Mouse (Mus musculus): ENCODE measurements around the gene Smc3.

Smc3 gene

DNA sequence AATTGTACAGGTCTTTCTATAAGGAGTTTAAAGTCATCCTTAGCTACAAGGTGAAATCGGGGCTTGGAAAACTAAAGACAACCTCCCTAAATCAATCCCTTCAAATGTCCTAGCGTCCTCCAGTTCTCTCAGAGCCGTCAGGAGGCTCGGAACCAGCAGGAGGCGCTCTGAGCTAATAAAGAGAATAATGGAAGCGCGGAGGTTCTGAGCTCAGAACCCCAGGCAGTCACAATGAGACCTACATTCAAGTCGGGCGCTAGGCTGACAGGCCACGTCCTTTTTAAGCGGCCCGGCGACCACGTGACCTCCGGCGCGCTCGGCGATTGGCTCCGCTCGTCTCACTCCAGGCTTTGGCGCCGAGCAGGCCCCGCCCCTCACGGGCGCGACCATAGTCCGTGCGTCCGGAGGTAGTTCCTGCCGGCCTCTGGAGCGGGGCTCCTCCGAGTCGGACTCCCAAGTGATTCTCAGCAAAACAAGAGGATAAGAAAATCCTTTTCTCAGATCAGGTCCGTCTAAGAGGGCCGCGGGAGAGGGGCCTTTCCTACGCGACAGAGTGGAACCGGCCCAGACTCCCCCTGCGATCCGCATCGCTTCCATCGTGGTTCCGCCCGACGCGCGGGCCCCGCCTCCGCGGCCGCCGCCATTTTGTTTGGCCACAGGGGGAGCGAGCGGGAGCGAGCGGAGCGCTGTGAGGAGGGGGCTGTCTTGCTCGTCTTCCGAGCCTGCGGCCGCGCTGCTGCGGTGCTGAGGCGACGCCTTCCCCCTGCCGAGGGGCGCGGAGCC, at the start of gene Smc3:
Gene Smc3 (plus strand): TSS at position 642 of the 783 bp plus-strand sequence.
- DNase-seq (ENCODE audit: low spot score) = peak; percentile 99

DNA sequence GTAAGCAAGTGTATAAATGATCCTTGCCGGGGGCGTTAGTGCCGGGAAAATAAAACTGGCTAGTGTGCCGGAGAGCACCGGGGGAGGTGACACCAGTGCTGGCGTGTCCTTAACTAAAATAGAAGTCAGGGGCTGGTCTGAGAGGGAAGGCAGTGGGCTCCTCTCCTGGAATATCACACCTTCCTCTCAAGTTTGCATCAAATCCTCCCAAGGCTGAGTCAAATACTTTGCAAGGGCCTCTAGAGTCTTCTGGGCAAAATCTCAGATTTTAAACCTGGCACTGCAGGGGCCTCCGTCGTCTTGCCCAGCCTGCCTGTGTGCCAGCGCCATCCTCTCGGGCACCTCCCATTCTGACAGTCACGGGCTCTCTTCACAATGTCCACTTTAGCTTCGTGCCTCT, 49.2 kb upstream of the Smc3 start:
- DNase-seq (ENCODE audit: low spot score) = no peak

DNA sequence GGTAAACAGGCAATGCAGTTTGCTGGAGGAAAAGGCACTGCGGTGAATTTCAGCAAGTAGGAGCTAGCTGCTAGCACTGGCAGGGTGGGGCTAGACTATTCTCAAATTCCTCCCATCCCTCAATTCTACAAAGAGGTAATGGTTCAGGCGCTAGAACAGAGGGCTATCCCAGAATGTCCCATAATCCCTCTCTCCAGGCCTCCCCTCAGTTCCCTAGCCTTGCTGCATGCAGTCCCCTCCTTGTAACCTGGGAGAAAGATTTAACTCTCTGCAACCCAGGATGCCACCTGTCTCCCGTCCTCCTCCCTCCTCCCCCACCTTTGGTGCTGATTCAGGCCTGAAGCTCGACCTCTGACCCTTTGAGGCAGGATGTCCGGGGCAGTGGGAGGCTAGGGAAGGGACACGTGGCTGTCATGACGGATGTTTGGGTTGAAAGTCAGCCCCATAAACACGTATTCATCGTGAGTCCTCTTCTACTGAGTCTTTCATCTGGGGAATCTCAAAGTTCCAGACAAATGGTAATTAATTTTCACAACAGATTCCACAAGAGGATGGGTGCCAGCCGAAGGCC, 47.9 kb upstream of the Smc3 start:
- DNase-seq (ENCODE audit: low spot score) = no peak

DNA sequence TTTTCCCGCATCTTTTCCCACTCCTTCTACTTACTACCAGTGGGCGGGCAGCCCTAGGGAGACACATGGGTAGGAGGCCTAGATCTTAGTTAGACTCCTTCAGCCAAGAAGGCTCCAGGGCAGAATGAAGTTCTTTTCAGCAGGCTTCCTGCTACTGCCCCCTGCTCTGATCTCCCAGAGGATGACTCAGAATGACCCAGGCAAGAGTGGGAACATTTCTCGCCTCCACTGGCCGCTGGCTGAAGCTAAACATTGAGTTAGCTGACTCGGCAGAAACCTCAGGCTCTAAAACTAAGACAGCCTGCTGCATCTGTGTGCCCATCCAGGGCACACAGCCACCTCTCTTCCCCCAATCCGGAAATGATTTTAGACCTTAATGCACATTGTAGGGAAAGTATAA, 47.4 kb upstream of the Smc3 start:
- DNase-seq (ENCODE audit: low spot score) = no peak

DNA sequence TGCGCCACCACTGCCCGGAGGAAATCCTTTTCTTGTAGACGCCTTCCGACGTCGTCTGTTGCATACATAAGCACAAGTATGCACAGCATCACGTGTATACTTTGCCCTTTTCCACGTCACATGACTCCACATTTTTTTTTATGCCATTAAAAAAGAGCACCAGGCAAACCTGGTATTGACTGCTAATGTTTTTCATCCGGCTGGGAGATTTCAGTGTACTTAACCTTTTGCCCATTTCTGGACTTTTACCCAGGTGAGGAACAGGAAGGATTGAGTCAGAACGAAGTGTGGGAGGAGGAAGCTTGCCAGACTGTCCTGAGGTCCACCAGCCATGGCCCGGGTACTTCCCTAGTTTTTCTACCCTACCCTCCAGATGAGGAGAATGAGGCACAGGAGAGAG, 45.8 kb upstream of the Smc3 start:
- no peak for DNase-seq (ENCODE audit: low spot score)

DNA sequence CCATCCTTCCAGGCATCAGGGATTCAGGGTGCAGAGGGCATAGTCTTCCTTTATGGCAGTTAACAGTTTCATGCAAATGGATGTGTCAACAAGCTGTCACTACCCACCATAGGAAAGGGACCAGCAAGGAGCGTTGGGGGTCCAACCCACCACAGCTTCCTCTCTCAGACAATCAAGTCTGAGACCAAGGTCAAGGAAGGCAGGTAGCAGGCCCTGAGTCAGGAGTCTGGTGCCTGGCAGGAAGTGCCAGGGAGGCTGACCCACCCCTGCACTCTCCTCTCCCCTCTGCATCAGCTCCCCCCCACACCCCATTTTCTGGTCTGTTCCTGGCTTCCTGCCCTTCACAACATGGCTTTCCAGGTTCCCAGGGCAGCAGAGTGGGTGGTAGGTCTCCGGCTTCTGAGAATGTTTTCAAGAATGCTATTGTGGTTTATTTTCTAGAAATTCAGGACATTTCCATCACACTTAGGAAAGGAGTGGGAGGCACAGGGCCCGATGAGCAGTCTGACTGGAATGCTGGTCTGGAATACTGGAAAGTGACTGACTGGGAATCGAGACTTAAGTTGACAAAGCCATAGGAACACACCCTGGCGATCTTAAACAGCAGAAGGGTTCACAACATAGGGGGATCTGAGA, 45.1 kb upstream of the Smc3 start:
- no peak for DNase-seq (ENCODE audit: low spot score)

DNA sequence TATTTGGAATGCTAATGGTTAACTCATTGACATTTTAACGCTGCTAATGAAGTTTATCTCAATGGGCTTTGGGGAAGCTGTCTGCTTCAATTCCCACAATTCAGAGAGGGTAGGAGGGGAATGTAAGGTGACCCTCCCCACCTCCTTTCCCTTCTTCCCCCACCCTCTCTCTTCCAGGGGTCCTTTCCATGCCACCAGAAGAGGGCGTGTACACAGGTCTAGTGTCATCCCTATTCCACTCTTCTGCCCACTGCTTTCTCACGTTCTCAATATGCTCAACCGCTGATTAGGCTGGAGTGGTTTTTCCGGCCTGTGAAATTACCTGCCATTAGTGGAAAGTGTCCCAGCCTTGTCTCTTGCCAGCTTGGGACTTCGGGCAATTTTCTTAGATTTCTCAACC, 43.4 kb upstream of the Smc3 start:
- DNase-seq (ENCODE audit: low spot score) = no peak

DNA sequence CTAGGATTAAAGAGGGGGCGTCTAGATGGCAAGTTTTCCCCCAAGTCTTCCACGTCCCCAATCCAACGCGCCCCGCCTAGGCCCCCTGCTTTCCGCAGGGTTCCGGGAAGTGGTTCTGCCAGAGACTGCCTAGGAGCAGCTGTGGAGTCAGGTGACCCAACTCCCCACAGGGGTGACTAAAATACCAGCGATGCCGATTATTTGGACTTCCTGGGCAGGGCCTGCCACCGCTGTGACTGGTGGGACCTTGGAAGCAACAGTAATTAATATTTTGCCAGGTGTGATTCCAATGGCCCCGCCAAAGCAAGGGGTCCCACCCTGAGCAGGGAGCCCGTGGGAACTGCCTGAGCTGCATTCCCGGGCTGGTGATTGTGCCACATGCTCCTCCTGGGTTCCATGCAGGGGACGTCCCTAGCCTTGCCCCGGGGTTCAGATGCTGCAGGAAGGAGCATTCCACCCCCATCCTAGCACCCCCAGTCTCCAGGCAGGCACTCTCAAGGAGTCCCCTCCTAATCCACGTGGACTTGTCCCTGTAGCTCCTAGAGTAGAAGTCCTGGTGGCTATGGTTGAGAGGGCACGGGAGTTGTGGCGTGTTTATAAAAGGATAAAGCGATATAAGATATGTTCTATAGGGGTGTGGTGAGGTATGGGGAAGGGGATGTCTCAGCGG, 42.8 kb upstream of the Smc3 start:
- no peak for DNase-seq (ENCODE audit: low spot score)

DNA sequence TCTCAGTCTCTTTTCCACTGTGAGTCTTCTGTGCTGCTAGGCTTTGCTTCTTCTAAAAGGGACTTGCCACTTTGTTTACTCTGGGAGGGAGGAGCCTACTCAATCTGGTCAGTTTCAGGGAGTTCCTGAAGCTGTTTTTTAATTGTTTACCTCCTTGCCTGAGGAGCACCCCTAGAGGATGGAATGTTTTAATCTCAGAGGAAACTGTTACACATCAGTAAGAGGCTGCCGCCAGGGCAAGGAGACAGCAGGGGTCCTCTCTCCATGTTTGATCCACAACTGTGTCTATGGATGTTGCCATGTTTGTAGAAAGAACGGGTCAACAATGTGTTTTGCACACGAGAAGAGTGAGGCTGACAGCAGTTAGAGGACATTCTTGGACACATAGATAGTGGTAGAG, 39.8 kb upstream of the Smc3 start:
- no peak for DNase-seq (ENCODE audit: low spot score)

DNA sequence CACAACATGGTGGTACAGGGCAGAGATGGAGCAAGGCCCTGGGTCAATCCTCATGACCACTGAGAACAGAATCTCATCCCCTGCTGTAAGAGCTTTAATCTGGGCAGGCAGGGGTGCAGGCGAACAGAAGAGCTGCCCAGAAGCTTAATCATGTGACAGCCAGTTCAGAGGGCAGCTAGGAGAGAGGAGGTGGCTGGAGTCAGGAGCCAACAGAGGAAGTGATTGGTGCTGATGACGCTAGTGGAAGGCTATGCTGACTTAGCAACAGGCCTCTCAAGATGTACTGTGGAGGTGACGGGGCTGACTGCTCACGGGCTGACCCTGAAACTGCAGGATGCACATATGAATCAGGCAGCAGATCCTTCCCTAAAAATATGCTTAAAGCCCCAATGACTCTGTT, 36.0 kb upstream of the Smc3 start:
- DNase-seq (ENCODE audit: low spot score) = no peak

DNA sequence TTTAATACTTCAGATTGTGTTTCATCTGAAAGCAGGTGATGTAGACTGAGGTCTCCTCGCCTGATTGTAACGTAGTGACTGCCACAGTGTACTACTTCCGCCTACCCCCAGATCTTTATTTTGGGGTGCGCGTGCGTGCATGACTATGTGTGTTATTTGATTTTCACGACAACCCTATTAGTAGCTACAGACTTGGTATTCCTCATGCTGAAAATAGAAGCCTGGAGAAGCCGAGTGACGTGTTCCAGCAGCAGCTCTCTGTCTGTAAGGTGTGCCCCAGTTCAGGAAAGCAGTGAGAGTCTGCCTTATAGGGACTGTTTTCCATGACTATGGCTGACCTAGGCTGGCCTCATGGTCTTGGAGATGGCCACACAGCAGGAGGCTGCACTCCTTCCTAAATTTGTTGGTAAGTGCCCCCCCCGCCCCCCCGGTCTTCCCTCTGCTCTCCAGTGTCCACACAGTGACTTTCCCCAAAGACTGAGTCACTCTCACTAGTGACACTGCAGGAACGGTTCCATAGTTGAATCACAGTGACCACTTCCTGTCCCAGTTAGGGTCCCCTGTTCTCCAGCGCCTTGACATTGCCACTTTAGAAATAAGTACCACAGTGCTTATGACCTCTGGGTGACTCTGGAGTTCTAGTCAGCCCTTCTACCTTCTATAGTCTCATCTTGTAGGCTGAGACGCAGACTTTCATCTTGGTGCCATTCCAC, 34.5 kb upstream of the Smc3 start:
- DNase-seq (ENCODE audit: low spot score) = no peak

DNA sequence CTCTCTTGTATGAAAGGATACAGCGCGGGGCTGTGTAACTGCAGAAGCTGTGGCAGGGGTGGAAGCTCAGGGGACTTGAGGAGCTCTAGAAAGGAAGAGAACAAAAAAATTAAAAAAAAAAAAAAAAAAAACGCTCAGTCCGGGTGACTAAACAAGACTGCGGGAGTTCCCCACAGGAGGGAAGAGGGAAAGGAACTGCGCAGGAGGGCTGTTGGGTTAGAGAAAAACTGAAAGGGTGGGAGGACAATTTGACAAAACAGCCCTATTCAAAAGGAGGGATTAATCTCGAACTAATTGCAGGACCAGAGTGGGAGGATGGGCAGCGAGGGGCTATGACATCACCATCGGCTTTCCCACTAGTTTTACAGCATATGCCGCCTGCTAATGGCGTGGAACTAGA, 32.3 kb upstream of the Smc3 start:
- DNase-seq (ENCODE audit: low spot score) = no peak

DNA sequence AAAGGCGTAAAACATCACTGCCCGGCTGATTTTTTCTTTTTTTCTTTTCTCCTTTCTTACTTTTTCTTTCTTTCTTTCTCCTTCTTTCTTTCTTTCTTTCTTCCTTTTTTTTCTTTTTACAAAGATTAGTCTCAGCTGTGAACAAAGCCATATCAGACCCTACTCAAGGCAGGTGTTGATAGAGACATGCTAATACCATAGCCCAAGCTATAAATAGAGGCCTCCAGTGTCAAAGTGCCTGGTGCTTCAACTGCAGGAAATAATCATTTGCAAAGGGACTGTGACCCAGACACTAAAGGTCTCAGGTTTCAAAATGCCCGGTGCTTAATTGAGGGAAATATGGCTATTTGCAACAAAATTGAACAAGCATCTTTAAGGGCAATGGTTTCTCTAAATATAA, 31.6 kb upstream of the Smc3 start:
- DNase-seq (ENCODE audit: low spot score) = no peak

DNA sequence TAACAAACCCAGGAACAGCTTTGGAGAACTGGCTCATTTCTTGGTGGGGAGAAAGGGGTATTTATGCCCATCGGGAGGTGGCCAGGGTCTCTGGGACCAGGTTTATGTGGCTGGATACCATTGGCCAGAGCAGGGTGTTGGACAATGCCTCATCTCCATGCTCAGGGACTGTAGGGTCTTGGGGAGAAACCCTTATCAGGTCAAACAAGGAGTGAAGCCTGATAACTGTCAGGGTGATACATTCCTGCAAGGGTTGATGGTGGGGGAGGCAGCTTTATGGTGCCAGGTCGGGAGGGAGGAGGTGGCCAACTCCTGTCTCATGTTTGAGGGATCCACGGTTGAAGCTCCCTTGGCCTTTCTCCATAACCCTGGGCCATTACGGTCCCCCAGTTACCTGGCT, 29.1 kb upstream of the Smc3 start:
- DNase-seq (ENCODE audit: low spot score) = peak; percentile 39

DNA sequence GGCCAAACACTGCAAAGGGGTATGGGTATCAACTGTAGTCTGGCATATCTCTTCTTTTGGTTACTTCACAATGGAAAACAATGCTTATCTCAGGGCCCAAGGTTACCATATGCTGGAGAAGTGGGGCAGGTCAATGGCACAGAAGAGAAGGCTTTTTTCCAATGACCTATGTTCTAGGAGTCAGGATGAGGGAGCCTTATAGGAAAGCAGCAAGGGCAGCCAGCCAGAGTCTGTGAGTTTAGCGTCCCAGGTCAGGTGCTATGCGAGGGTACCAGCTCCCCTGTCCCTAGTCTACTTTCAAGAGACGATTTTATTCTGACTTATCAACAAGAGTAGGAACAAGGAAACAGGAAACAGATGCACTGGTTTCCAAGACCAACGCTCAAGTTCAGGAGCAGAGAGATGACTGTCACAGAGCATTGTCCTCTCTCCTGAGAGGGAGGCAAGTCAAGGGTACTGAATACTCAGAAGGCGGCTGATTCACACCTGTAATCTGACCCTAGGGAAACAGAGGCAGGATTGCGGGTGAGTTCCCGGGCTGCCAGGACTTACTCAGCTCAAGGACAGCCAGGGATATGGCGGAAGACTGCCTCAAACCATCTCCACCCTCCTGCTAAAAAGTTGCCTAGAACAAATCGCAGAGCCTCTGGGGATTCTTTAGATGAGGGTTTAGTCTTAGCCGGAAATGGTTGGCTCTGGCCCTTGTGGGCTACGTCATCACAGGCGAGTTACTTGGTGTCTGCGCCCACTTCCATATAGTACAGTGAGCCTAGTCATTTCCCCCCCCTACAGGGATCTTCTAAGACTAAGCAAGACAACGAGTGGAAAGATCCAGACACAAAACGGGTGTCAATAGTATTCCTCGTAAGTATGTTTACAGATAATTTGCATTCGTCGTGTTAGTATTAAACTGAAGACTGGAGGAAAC, 28.4 kb upstream of the Smc3 start:
- DNase-seq (ENCODE audit: low spot score) = no peak

DNA sequence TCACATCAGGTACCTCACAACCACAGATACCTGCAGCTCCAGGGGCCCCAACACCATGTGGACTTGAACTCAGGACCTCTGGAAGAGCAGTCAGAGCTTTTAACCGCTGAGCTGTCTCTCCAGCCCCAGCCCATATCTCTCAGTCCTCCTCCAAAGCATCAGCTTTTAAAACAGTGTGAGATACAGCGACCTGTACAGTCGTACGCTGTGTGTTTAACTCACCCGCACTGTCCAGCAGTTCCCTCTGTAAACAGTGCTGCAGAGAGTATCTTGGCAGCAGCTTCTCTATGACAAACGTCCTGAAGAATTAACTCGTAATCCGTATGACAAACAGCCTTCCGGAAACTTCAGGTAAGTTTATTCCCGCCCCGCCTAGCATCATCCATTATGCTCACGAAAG, 27.6 kb upstream of the Smc3 start:
- no peak for DNase-seq (ENCODE audit: low spot score)

DNA sequence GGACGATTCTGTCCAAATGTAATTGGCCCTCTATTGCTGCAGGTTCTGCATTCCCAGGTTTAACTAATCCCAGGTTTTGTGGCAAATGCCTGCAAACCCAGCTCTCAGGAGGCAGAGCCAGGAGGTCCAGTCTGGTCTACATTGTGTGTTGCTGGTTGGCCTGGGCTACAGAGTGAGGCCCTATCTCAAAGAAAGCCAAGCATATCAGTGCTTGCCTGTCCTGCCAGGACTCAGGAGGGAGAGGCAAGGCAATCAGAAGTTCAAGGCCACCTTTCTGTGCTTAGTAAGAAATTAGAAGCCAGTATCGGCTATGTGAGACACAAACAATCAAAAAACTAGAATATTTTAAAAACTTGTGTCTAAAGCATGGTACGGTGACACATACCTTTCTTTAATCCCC, 27.0 kb upstream of the Smc3 start:
- peak; percentile 69 for DNase-seq (ENCODE audit: low spot score)

DNA sequence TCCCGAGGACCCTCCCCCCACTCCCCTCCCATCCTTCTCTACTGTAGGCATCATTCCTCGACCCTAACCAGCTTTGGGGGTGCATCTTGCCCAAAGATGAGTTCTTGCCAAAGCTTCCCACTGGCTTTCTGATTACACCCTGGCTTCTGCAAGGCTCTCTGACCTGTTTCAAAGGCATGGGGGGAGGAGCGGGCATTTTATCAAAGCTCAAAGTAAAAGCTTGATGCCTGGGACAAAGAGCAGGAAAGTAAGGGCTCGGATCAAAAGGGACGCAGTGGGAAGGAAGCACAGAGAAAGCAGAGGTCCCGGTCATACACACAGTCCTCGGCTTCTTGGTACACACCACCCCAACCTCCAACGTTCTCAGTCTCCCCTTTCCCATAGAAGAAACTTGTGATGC, 26.1 kb upstream of the Smc3 start:
- no peak for DNase-seq (ENCODE audit: low spot score)

DNA sequence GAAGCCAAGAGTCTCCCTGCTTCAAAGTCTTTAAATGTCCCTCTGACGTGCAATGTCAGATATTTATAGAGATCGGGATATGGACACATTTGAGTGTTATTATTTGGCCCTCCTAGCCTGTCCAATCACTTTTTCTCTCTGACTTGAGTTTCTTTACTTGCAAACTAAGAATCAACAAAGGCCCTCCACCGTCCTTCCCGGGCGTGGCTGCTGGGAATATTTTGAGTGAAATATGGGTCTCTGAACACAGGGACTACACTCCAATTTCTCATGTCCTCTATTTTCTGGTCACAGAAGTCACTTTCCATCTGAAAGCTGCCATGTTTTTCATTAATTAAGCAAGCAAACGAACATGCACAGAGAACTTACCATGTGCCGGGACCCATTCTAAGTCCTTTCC, 25.7 kb upstream of the Smc3 start:
- no peak for DNase-seq (ENCODE audit: low spot score)

DNA sequence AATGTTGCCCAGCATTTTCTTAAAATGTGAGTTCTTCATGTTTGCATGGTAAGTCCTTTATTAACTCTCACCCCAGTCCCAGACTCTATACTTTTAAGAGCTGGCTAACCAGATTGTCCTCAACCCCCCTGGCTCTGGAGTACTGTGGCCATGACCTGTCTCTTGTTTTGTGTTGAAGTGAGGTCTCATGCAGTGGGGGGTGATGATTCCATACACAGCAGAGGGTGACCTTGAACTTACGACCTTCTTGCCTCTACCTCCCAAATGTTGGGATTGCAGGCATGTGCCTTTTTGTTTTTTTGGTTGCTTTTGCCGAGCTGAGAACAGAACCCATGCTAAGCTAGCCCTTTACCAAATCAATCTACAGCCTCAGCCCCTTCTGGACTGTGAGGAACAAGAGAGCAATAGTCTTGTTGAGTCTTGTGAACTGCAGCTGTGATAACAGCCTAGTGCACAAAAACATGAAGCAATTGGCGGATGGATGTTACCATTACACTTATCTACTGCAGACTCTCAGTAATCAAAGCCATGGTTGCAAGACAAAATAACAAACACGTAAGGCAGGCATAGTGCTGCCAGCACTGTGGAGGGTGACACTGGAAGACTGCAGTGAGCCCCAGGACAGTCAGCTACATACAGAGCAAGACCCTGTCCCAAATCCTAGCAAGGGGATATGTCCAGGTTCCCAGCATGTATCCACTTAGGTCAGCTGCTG, 24.7 kb upstream of the Smc3 start:
- DNase-seq (ENCODE audit: low spot score) = peak; percentile 38

DNA sequence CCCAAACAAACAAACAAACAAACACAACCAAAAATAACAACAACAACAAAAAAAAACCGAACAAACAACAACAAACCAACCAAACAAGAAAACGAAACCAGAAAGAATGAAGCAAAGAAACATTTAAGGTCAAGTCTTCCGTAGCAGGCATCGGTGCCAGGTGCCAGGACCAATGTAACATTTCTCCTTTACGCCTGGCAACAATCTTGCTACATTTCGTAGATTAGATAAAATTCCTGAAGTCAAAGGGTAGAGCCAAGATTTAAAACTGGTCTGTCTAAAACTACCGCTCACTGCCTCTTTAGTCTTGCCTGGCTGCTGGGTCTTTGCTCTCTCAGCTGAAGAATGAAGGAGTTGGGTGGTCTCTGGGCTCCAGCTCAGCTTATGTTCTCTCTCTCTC, 24.1 kb upstream of the Smc3 start:
- peak; percentile 75 for DNase-seq (ENCODE audit: low spot score)
